Mouse (Mus musculus): ENCODE results near the gene Map3k11. TPM values are rescaled to one million over a fixed set of nuclear protein-coding genes. Genes with fewer than 3 reads are reported as not detected.

Gene Map3k11
- total and polyA plus RNA-seq, 2 experiments from 2014 or later: 10.7 to 20.7 TPM

- no peak for ATAC-seq
- WGBS: 80% methylated on average over 6 of the region's 6 CpGs
- no peaks in the 10 kb centered on the region for H3K4me1 ChIP-seq (ENCODE audit: insufficient read depth, low read length)
- no peak overlapping the region for H3K4me3 ChIP-seq (ENCODE audit: low read length)
- no peak for TF ChIP-seq CTCF (IDR thresholded peaks at IDR 0.05; ENCODE audit: low read depth)
- peaks cover 17% of the 10 kb centered on the region for H3K36me3 ChIP-seq (ENCODE audit: insufficient read depth, low read length)
- peak; percentile 38 for DNase-seq (ENCODE audit: low spot score)
- H3K27me3 ChIP-seq (ENCODE audit: insufficient read depth, low read length): no peaks in the 10 kb centered on the region
- H3K9ac ChIP-seq (replicated peaks; ENCODE audit: low read length): no peak overlapping the region
- H3K27ac ChIP-seq: no peak overlapping the region
- no peak overlapping the region for H3K4me2 ChIP-seq (ENCODE audit: low read depth, low read length)
- no peaks in the 10 kb centered on the region for H3K9me3 ChIP-seq (ENCODE audit: low read length)
Measured at GRCm38 (mm10) chr19:5710068-5710467, 21.5 kb downstream of the Map3k11 start.

GRCm38 (mm10) chr19:5710581-5710980 is 22.0 kb downstream of the Map3k11 start:
- Histone ChIP-seq H3K36me3 (ENCODE audit: insufficient read depth, low read length) (peaks cover 17% of the 10 kb centered on the region), H3K4me1 (ENCODE audit: insufficient read depth, low read length) (no peaks in the 10 kb centered on the region; the same call in 1 of the 2 replicates), H3K4me3 (ENCODE audit: low read length) (no peak overlapping the region), H3K9ac (replicated peaks; ENCODE audit: low read length) (no peak overlapping the region), H3K9me3 (ENCODE audit: low read length) (no peaks in the 10 kb centered on the region), H3K4me2 (ENCODE audit: low read depth, low read length) (no peak overlapping the region), H3K27ac (no peak overlapping the region), H3K27me3 (ENCODE audit: insufficient read depth, low read length) (no peaks in the 10 kb centered on the region)
- WGBS: 81% methylated on average over 8 of the region's 8 CpGs
- no peak for TF ChIP-seq CTCF (IDR thresholded peaks at IDR 0.05; ENCODE audit: low read depth)
- ATAC-seq (no peak), DNase-seq (ENCODE audit: low spot score) (no peak)

GRCm38 (mm10) chr19:5711218-5711617 is 22.7 kb downstream of the Map3k11 start:
- Histone ChIP-seq H3K4me2 (ENCODE audit: low read depth, low read length) (no peak overlapping the region), H3K36me3 (ENCODE audit: insufficient read depth, low read length) (peaks cover 17% of the 10 kb centered on the region), H3K27me3 (ENCODE audit: insufficient read depth, low read length) (no peaks in the 10 kb centered on the region), H3K4me1 (ENCODE audit: insufficient read depth, low read length) (no peaks in the 10 kb centered on the region; the same call in 1 of the 2 replicates), H3K4me3 (ENCODE audit: low read length) (no peak overlapping the region), H3K9me3 (ENCODE audit: low read length) (no peaks in the 10 kb centered on the region), H3K27ac (no peak overlapping the region), H3K9ac (replicated peaks; ENCODE audit: low read length) (no peak overlapping the region)
- ATAC-seq: no peak
- TF ChIP-seq CTCF (IDR thresholded peaks at IDR 0.05; ENCODE audit: low read depth): peak; percentile 82
- 2% methylated on average over 3 of the region's 3 CpGs for WGBS
- peak; percentile 82 for DNase-seq (ENCODE audit: low spot score)

GRCm38 (mm10) chr19:5711907-5712460 is 23.4 kb downstream of the Map3k11 start:
- Histone ChIP-seq H3K9me3 (ENCODE audit: low read length) (no peaks in the 10 kb centered on the region), H3K9ac (replicated peaks; ENCODE audit: low read length) (no peak overlapping the region), H3K4me1 (ENCODE audit: insufficient read depth, low read length) (peaks cover 8% of the 10 kb centered on the region), H3K27me3 (ENCODE audit: insufficient read depth, low read length) (no peaks in the 10 kb centered on the region), H3K4me2 (ENCODE audit: low read depth, low read length) (no peak overlapping the region), H3K36me3 (ENCODE audit: insufficient read depth, low read length) (peaks cover 17% of the 10 kb centered on the region), H3K27ac (no peak overlapping the region), H3K4me3 (ENCODE audit: low read length) (no peak overlapping the region)
- WGBS: 93% methylated on average over 14 of the region's 14 CpGs
- DNase-seq (ENCODE audit: low spot score) (no peak), ATAC-seq (no peak)
- no peak for TF ChIP-seq CTCF (IDR thresholded peaks at IDR 0.05; ENCODE audit: low read depth)

- H3K27ac ChIP-seq: no peak overlapping the region
- 79% methylated on average over 5 of the region's 5 CpGs for WGBS
- H3K9ac ChIP-seq (replicated peaks; ENCODE audit: low read length): 0 out of 2 replicates have a peak overlapping the region, but pooled peaks have one; percentile 17
- no peak for ATAC-seq
- H3K4me2 ChIP-seq (ENCODE audit: low read depth, low read length): peak overlapping the region; percentile 53
- TF ChIP-seq CTCF (IDR thresholded peaks at IDR 0.05; ENCODE audit: low read depth): no peak
- H3K27me3 ChIP-seq (ENCODE audit: insufficient read depth, low read length): no peaks in the 10 kb centered on the region
- no peaks in the 10 kb centered on the region for H3K9me3 ChIP-seq (ENCODE audit: low read length)
- H3K4me3 ChIP-seq (ENCODE audit: low read length): peak overlapping the region; percentile 18
- DNase-seq (ENCODE audit: low spot score): no peak
- H3K36me3 ChIP-seq (ENCODE audit: insufficient read depth, low read length): peaks cover 9% of the 10 kb centered on the region
- H3K4me1 ChIP-seq (ENCODE audit: insufficient read depth, low read length): peaks cover 10% of the 10 kb centered on the region
Measured at GRCm38 (mm10) chr19:5713255-5713654, 24.7 kb downstream of the Map3k11 start.

- no peak overlapping the region for H3K27ac ChIP-seq
- H3K4me3 ChIP-seq (ENCODE audit: low read length): peak overlapping the region; percentile 18
- no peak for DNase-seq (ENCODE audit: low spot score)
- 18% methylated on average over 2 of the region's 2 CpGs for WGBS
- peaks cover 4% of the 10 kb centered on the region for H3K36me3 ChIP-seq (ENCODE audit: insufficient read depth, low read length)
- H3K9me3 ChIP-seq (ENCODE audit: low read length): no peaks in the 10 kb centered on the region
- H3K27me3 ChIP-seq (ENCODE audit: insufficient read depth, low read length): no peaks in the 10 kb centered on the region
- H3K4me1 ChIP-seq (ENCODE audit: insufficient read depth, low read length): peaks cover 10% of the 10 kb centered on the region
- 0 out of 2 replicates have a peak overlapping the region, but pooled peaks have one; percentile 17 for H3K9ac ChIP-seq (replicated peaks; ENCODE audit: low read length)
- TF ChIP-seq CTCF (IDR thresholded peaks at IDR 0.05; ENCODE audit: low read depth): no peak
- H3K4me2 ChIP-seq (ENCODE audit: low read depth, low read length): peak overlapping the region; percentile 53
- ATAC-seq: no peak
Measured at GRCm38 (mm10) chr19:5713730-5714129, 25.2 kb downstream of the Map3k11 start.
